ENCODE assay signal across 8 mouse cellular contexts in the genomic region with DNA sequence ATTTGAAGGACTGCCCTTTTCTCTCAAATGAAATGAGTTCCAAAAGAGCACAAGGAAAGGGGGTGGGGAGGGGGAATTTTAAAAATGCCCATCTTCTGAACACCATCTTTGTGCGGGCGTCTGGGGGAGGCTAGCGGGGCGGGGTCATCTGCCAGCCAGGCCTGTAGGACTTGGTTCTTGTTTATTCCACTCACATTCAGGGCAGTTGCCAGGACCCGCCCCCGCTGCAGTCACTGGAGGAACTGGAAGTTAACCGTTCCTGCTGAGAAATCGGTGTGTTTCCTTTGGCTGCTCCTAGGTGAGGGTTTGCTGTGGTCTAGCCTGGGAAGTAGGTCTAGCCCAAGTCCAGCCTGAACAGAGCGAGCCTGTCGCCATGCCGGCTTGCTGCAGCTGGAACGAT. TPM values are rescaled to one million over a fixed set of nuclear protein-coding genes. Genes with fewer than 3 reads are reported as not detected.
DNase-seq lines count a peak whose midpoint lies in the region; ATAC-seq and TF ChIP-seq lines count a peak whose summit lies in the region.

A gene (plus strand): TSS at position 211 of the 400 bp plus-strand sequence.

- no peak for DNase-seq in forebrain, postnatal 0 days
- peak; percentile 24 for DNase-seq in adrenal gland, adult 8-10 months
- peak; percentile 27 to 43 for DNase-seq in kidney, adult 8-10 months
- DNase-seq in thymus, postnatal 10 days (ENCODE audit: low spot score in 2 of 2), result no peak

- peak; percentile 60 for ATAC-seq in forebrain, postnatal 0 days
- ATAC-seq in forebrain, embryonic 13.5 days, result no peak
- ATAC-seq in granulocyte monocyte progenitor cell, adult 5-6 weeks (replicated peaks; ENCODE audit: poor library complexity, severe bottlenecking), result peak; percentile 64
- ATAC-seq in liver, embryonic 16.5 days (ENCODE audit: low read depth), result no peak
- 0 out of 2 replicates have a peak, but pooled peaks have one; percentile 2 for ATAC-seq in neutrophil, adult 5-6 weeks (ENCODE audit: extremely low read depth, insufficient number of reproducible peaks, low FRiP score, poor library complexity, severe bottlenecking)

- no peaks in the 10 kb centered on the region for H3K36me3 ChIP-seq in forebrain, postnatal 0 days (ENCODE audit: insufficient read depth)
- H3K36me3 ChIP-seq in forebrain, embryonic 13.5 days (ENCODE audit: poor library complexity, severe bottlenecking), result no peaks in the 10 kb centered on the region
- H3K36me3 ChIP-seq in liver, embryonic 16.5 days (ENCODE audit: control insufficient read depth, insufficient read depth), result no peaks in the 10 kb centered on the region

- H3K27ac ChIP-seq in forebrain, postnatal 0 days (ENCODE audit: low read depth, low read length), result no peak within 1 kb of the TSS
- no peak within 1 kb of the TSS for H3K27ac ChIP-seq in forebrain, embryonic 13.5 days
- peak within 1 kb of the TSS; percentile 17; the same call in 1 of the 2 replicates for H3K27ac ChIP-seq in liver, embryonic 16.5 days (ENCODE audit: low read length)

- H3K27me3 ChIP-seq in forebrain, postnatal 0 days (ENCODE audit: insufficient read depth, low read length), result no peaks in the 10 kb centered on the region
- no peaks in the 10 kb centered on the region for H3K27me3 ChIP-seq in forebrain, embryonic 13.5 days
- no peaks in the 10 kb centered on the region for H3K27me3 ChIP-seq in liver, embryonic 16.5 days (ENCODE audit: control insufficient read depth, insufficient read depth, low read depth, low read length)

- H3K9ac ChIP-seq in forebrain, postnatal 0 days, result no peak within 1 kb of the TSS
- H3K9ac ChIP-seq in forebrain, embryonic 13.5 days, result no peak within 1 kb of the TSS
- no peak within 1 kb of the TSS for H3K9ac ChIP-seq in liver, embryonic 16.5 days (ENCODE audit: low read depth, low read length)

- no peaks in the 10 kb centered on the region for H3K9me3 ChIP-seq in forebrain, postnatal 0 days (ENCODE audit: low read length)
- no peaks in the 10 kb centered on the region for H3K9me3 ChIP-seq in forebrain, embryonic 13.5 days (replicated peaks)
- no peaks in the 10 kb centered on the region for H3K9me3 ChIP-seq in liver, embryonic 16.5 days (replicated peaks; ENCODE audit: control insufficient read depth, low read length)

- H3K4me2 ChIP-seq in forebrain, postnatal 0 days (ENCODE audit: low read depth), result peak within 1 kb of the TSS; percentile 5; the same call in 1 of the 2 replicates
- no peak within 1 kb of the TSS for H3K4me2 ChIP-seq in forebrain, embryonic 13.5 days
- H3K4me2 ChIP-seq in liver, embryonic 16.5 days (ENCODE audit: low read depth, low read length), result peak within 1 kb of the TSS; percentile 26

- no peak within 1 kb of the TSS for H3K4me3 ChIP-seq in forebrain, postnatal 0 days (ENCODE audit: low read depth, low read length)
- no peak within 1 kb of the TSS for H3K4me3 ChIP-seq in forebrain, embryonic 13.5 days
- 0 out of 2 replicates have a peak within 1 kb of the TSS, but pooled peaks have one; percentile 23 for H3K4me3 ChIP-seq in liver, embryonic 16.5 days (ENCODE audit: low read depth, low read length)

- no peaks in the 10 kb centered on the region for H3K4me1 ChIP-seq in forebrain, postnatal 0 days (ENCODE audit: insufficient read depth)
- H3K4me1 ChIP-seq in forebrain, embryonic 13.5 days, result peaks cover 2% of the 10 kb centered on the region; the same call in 1 of the 2 replicates
- peaks cover 8% of the 10 kb centered on the region for H3K4me1 ChIP-seq in liver, embryonic 16.5 days (ENCODE audit: control insufficient read depth, low read depth, low read length)

- WGBS in forebrain, postnatal 0 days, result 62% methylated on average over 12 of the region's 12 CpGs
- WGBS in forebrain, embryonic 13.5 days, result 77% methylated on average over 12 of the region's 12 CpGs
- WGBS in liver, embryonic 16.5 days (ENCODE audit: insufficient replicate concordance), result 32% methylated on average over 12 of the region's 12 CpGs

- no peak for TF ChIP-seq CTCF in forebrain, postnatal 0 days (IDR thresholded peaks at IDR 0.05; ENCODE audit: low read depth)

RNA-seq across cellular contexts. Expression of the gene that starts here (rescaled TPM):
- 6.0 and 7.2 TPM in 2 replicates for total RNA-seq in forebrain, postnatal 0 days (2014; rRNA removed)
- polyA plus RNA-seq in forebrain, postnatal 0 days (2015; fragmentation: Nextera tagmentation; extraction: Ambion mirVana), result 1.9 and 2.7 TPM in 2 replicates
- 0.69 and 0.85 TPM in 2 replicates for polyA plus RNA-seq in forebrain, embryonic 13.5 days (2015; fragmentation: Nextera tagmentation; extraction: Ambion mirVana)
- 1 to 10 TPM; 3.3 to 7.1 (median 4.9) TPM for total RNA-seq in adrenal gland, adult 8-10 months (2022)
- 6.8 and 16.7 TPM in 2 replicates for total RNA-seq in granulocyte monocyte progenitor cell, adult 5-6 weeks (2014; fragmentation: Nextera tagmentation)
- total RNA-seq in granulocyte monocyte progenitor cell, adult 5-6 weeks (2017), result 7.6 and 18.3 TPM in 2 replicates
- polyA plus RNA-seq in liver, embryonic 16.5 days (2015; fragmentation: Nextera tagmentation; extraction: Ambion mirVana), result 1.3 and 1.6 TPM in 2 replicates
- total RNA-seq in neutrophil, adult 5-6 weeks (2017), result 3.7 and 6.3 TPM in 2 replicates

Comparison
In these comparisons a context has a peak if more than half of its experiments do, and no peak if none do; other contexts are left out.
1. ATAC-seq: peak in forebrain, postnatal 0 days (single experiment), granulocyte monocyte progenitor cell, adult 5-6 weeks (single experiment) and neutrophil, adult 5-6 weeks (single experiment); none in forebrain, embryonic 13.5 days (single experiment) and liver, embryonic 16.5 days (single experiment).
2. DNase-seq: peak in adrenal gland, adult 8-10 months (single experiment) and kidney, adult 8-10 months (2 of 2); none in forebrain, postnatal 0 days (single experiment) and thymus, postnatal 10 days (0 of 2).